Mouse (Mus musculus): ENCODE data around the gene Zfp597. TPM values are rescaled to one million over a fixed set of nuclear protein-coding genes. Genes with fewer than 3 reads are reported as not detected.
"Not testable (repeated sequence)": the region's sequence is repeated elsewhere in the genome, so short reads cannot be mapped to it uniquely, and the experiment has no call there.

Zfp597 gene
- polyA plus RNA-seq, 1 experiment from 2014 or later, result 9.7 TPM

GRCm38 (mm10) chr16:3852586-3852985, 31.8 kb downstream of the Zfp597 start:
- Histone ChIP-seq H3K27me3 (no peaks in the 10 kb centered on the region), H3K27ac (no peak overlapping the region), H3K9ac (no peak overlapping the region), H3K9me3 (no peaks in the 10 kb centered on the region), H3K4me2 (no peak overlapping the region), H3K4me1 (peaks cover 5% of the 10 kb centered on the region), H3K36me3 (replicated peaks) (no peaks in the 10 kb centered on the region), H3K4me3 (replicated peaks) (no peak overlapping the region)
- no peak for ATAC-seq (ENCODE audit: low FRiP score)
- WGBS, result 36% methylated on average over 12 of the region's 12 CpGs

GRCm38 (mm10) chr16:3851301-3851700, 33.1 kb downstream of the Zfp597 start:
- not testable (repeated sequence) for H3K9me3 ChIP-seq
- 94% methylated on average over 12 of the region's 13 CpGs for WGBS

GRCm38 (mm10) chr16:3848416-3848815, 35.9 kb downstream of the Zfp597 start:
- no peak for ATAC-seq (ENCODE audit: low FRiP score)
- H3K27me3 ChIP-seq, result no peaks in the 10 kb centered on the region
- 77% methylated on average over 3 of the region's 3 CpGs for WGBS
- no peak overlapping the region for H3K4me2 ChIP-seq
- no peak overlapping the region for H3K9ac ChIP-seq
- H3K4me1 ChIP-seq, result peaks cover 7% of the 10 kb centered on the region
- H3K27ac ChIP-seq, result no peak overlapping the region
- no peak overlapping the region for H3K4me3 ChIP-seq (replicated peaks)
- no peaks in the 10 kb centered on the region for H3K36me3 ChIP-seq (replicated peaks)
- no peaks in the 10 kb centered on the region for H3K9me3 ChIP-seq

More at GRCm38 (mm10) chr16:3851301-3851700, 33.1 kb downstream of the Zfp597 start:
- not testable (repeated sequence) for H3K27me3 ChIP-seq; H3K4me1 ChIP-seq; ATAC-seq (ENCODE audit: low FRiP score); H3K4me2 ChIP-seq; H3K27ac ChIP-seq; H3K4me3 ChIP-seq (replicated peaks); H3K36me3 ChIP-seq (replicated peaks); H3K9ac ChIP-seq

DNA sequence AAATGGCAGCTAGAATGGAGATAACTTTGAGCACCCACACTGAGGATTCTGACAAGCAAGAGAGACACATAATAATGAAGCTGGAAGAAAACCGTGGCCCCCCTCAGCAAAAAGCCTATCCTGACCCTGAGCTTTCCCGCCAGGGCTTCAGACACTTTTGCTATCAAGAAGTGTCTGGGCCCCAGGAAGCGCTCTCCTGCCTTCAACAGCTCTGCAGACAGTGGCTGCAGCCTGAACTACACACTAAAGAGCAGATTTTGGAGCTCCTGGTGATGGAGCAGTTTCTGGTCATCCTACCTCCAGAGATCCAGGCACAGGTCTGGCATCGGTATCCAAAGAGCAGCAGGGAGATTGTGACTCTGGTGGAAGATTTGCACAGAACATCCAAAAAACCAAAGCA, 36.5 kb downstream of the Zfp597 start:
- no peaks in the 10 kb centered on the region for H3K36me3 ChIP-seq (replicated peaks)
- H3K4me3 ChIP-seq (replicated peaks), result peak overlapping the region; percentile 68
- H3K9me3 ChIP-seq, result no peaks in the 10 kb centered on the region
- 76% methylated on average over 4 of the region's 4 CpGs for WGBS
- H3K27me3 ChIP-seq, result no peaks in the 10 kb centered on the region
- no peak overlapping the region for H3K9ac ChIP-seq
- peaks cover 7% of the 10 kb centered on the region for H3K4me1 ChIP-seq
- peak overlapping the region; percentile 65 for H3K4me2 ChIP-seq
- no peak overlapping the region for H3K27ac ChIP-seq
- no peak for ATAC-seq (ENCODE audit: low FRiP score)

GRCm38 (mm10) chr16:3846711-3847518, 37.4 kb downstream of the Zfp597 start, which contains the start of gene Zfp174:
TSS of gene Zfp174 (plus strand) at chr16:3847268.
- Histone ChIP-seq H3K9ac (peak within 1 kb of the TSS; percentile 69), H3K9me3 (no peaks in the 10 kb centered on the region), H3K36me3 (replicated peaks) (no peaks in the 10 kb centered on the region), H3K4me3 (replicated peaks) (peak within 1 kb of the TSS; percentile 68), H3K27me3 (no peaks in the 10 kb centered on the region), H3K4me1 (peaks cover 7% of the 10 kb centered on the region), H3K4me2 (peak within 1 kb of the TSS; percentile 65), H3K27ac (no peak within 1 kb of the TSS)
- ATAC-seq (ENCODE audit: low FRiP score), result peak; percentile 99
- 4% methylated on average over 38 of the region's 38 CpGs for WGBS

DNA sequence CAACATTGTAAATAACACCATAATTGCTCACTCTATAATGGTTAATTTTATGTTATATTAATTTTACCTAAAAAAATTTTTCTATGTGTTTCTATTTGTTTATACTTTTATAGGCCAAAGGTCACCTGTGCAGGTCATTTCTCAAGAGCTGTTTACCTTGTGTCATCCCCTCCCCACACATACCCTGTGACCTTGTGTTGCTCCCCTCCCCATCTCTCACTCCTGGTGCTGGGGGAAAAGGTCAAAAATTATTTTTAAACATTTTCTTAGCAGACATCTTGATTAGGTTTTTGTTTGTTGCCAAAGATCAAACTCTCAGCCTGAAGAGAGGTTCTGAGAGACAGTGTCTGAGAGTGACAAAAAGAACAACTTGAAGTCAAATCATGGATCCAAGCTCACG, 40.6 kb downstream of the Zfp597 start:
- 79% methylated on average over 1 of the region's 1 CpGs for WGBS
- no peak for ATAC-seq (ENCODE audit: low FRiP score)
- H3K27ac ChIP-seq, result no peak overlapping the region

DNA sequence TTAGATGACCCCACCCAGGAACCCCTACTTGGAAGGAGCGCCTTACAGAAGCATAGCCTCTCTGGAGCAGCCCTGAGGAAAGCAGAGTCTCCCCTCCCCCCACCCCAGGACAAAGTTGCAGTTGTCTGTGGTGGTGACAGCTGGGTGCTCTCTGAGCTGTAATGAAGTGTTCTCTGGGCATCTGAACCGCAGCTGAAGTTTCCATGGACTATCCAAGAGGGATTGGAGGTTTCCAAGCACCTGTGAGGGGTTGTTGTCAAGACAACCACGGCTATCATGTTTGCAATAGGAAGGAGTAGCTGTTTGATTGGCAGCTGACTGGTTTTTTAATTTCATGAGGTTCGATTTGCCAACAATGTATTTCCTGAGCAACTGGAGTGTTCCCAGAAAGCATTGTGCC, 41.4 kb downstream of the Zfp597 start:
- WGBS, result 35% methylated on average over 4 of the region's 4 CpGs

More for the DNA sequence above, 40.6 kb downstream of the Zfp597 start:
- Histone ChIP-seq H3K4me2 (no peak overlapping the region), H3K4me3 (replicated peaks) (no peak overlapping the region), H3K4me1 (peaks cover 7% of the 10 kb centered on the region), H3K9ac (no peak overlapping the region), H3K9me3 (no peaks in the 10 kb centered on the region), H3K36me3 (replicated peaks) (no peaks in the 10 kb centered on the region), H3K27me3 (0 out of 2 replicates have a peak, but pooled peaks cover 1% of the 10 kb centered on the region)

GRCm38 (mm10) chr16:3839157-3839885, 45.0 kb downstream of the Zfp597 start:
- no peaks in the 10 kb centered on the region for H3K9me3 ChIP-seq
- no peaks in the 10 kb centered on the region for H3K4me1 ChIP-seq
- H3K4me2 ChIP-seq, result no peak overlapping the region
- no peaks in the 10 kb centered on the region for H3K36me3 ChIP-seq (replicated peaks)
- H3K4me3 ChIP-seq (replicated peaks), result no peak overlapping the region
- ATAC-seq (ENCODE audit: low FRiP score), result no peak
- H3K9ac ChIP-seq, result no peak overlapping the region
- WGBS, result 66% methylated on average over 17 of the region's 17 CpGs
- H3K27me3 ChIP-seq, result 0 out of 2 replicates have a peak, but pooled peaks cover 3% of the 10 kb centered on the region
- H3K27ac ChIP-seq, result no peak overlapping the region

More for the DNA sequence above, 41.4 kb downstream of the Zfp597 start:
- H3K9me3 ChIP-seq, result no peaks in the 10 kb centered on the region
- H3K27me3 ChIP-seq, result 0 out of 2 replicates have a peak, but pooled peaks cover 3% of the 10 kb centered on the region
- H3K4me1 ChIP-seq, result peaks cover 6% of the 10 kb centered on the region
- no peak overlapping the region for H3K9ac ChIP-seq
- no peaks in the 10 kb centered on the region for H3K36me3 ChIP-seq (replicated peaks)
- no peak overlapping the region for H3K4me3 ChIP-seq (replicated peaks)
- H3K27ac ChIP-seq, result no peak overlapping the region
- no peak overlapping the region for H3K4me2 ChIP-seq
- ATAC-seq (ENCODE audit: low FRiP score), result no peak

DNA sequence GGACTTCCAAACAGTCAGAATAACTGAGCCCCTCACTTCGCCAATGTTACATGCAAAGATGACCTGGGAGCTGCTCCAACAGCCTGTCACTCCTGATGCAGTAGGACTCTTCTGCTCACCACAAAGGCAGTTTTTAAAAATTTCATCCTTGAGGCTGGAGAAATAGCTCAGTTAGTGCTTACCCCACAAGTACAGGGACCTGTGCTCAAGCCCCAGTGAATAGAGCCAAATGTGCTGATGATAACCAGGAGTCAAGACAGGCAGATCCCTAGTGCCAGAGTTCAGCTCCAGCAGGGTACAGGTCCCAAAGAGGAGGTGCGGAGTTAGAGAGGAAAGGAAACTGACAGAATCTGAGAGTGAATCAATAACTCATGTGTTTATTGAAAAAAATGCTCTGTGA, 48.9 kb downstream of the Zfp597 start:
- H3K9ac ChIP-seq, result no peak overlapping the region
- H3K27ac ChIP-seq, result no peak overlapping the region
- H3K4me1 ChIP-seq, result no peaks in the 10 kb centered on the region
- H3K4me3 ChIP-seq (replicated peaks), result no peak overlapping the region
- H3K36me3 ChIP-seq (replicated peaks), result no peaks in the 10 kb centered on the region
- H3K9me3 ChIP-seq, result no peaks in the 10 kb centered on the region
- H3K4me2 ChIP-seq, result no peak overlapping the region
- WGBS, result 70% methylated on average over 2 of the region's 2 CpGs
- H3K27me3 ChIP-seq, result 0 out of 2 replicates have a peak, but pooled peaks cover 3% of the 10 kb centered on the region
- ATAC-seq (ENCODE audit: low FRiP score), result no peak

DNA sequence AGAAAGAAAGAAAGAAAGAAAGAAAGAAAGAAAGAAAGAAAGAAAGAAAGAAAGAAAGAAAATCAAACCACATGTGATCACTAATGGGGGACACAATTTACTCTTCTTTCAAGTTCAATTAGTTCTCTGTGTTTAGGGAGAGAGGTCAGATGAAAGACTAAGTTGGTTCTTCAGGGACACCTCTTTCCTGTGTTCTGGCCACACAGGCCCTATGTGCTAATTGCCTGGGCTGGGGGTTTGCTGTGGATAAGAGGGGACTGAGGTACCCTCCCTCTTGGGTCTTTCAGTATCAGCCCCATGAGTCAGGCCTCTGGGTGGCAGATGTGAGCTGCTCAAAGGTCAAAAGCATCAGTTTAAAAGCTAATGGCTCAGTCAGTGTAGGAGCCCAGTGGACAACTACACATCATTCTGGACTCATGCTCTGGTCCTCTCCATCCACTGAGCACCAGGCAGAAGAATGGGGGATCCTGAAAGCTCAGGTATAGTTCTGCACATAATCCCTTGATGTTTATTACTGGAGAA, 53.7 kb downstream of the Zfp597 start, which contains the start of gene Olfr15:
Olfr15 (plus strand) TSS at position 291 of the 522 bp plus-strand sequence.
- Histone ChIP-seq H3K4me1 (no peaks in the 10 kb centered on the region), H3K4me3 (replicated peaks) (no peak within 1 kb of the TSS), H3K27ac (no peak within 1 kb of the TSS), H3K4me2 (no peak within 1 kb of the TSS), H3K36me3 (replicated peaks) (no peaks in the 10 kb centered on the region), H3K9me3 (no peaks in the 10 kb centered on the region), H3K27me3 (no peaks in the 10 kb centered on the region), H3K9ac (no peak within 1 kb of the TSS)
- ATAC-seq (ENCODE audit: low FRiP score), result no peak

DNA sequence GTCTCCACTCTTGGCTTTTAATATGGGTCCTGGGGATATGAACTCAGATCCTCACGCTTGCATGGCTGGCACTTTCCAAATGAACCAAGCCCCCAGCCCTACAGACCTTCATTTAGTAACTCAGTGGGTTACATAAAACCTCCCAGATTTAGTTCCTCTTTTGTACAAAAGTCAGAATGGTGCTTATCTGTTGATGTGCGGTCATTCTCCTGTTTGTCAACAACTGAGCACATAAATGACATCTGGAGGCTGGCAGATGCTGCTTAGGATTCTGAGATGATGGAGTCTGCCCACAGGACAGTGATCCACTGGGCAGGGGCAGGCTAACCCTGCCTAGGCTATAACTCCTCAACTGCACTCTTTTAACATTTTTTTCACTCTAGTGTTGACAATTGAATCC, 54.6 kb downstream of the Zfp597 start:
- no peak overlapping the region for H3K4me2 ChIP-seq
- no peaks in the 10 kb centered on the region for H3K27me3 ChIP-seq
- H3K4me3 ChIP-seq (replicated peaks), result no peak overlapping the region
- WGBS, result 88% methylated on average over 2 of the region's 2 CpGs
- H3K36me3 ChIP-seq (replicated peaks), result no peaks in the 10 kb centered on the region
- ATAC-seq (ENCODE audit: low FRiP score), result no peak
- no peak overlapping the region for H3K9ac ChIP-seq
- H3K9me3 ChIP-seq, result no peaks in the 10 kb centered on the region
- no peak overlapping the region for H3K27ac ChIP-seq
- no peaks in the 10 kb centered on the region for H3K4me1 ChIP-seq

DNA sequence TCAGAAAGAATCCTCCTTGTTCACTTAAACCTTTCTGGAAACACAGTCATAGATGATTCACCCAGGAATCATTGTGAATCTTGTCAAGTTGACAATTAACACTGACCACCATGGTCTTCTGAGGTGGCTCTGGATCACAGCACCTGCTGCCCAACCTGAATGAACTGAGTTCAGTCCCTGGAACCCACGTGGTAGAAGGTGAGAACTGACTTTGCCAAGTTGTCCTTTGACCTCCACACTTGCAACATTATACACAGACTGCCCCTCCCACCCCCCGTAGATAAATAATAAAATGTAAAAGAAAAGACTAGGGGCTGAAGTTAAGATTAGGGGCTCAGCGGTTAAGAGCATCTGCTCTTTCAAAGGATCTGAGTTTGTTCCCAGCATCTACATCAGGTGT, 56.3 kb downstream of the Zfp597 start:
- ATAC-seq (ENCODE audit: low FRiP score), result no peak
- Histone ChIP-seq H3K27me3 (no peaks in the 10 kb centered on the region), H3K27ac (no peak overlapping the region), H3K9ac (no peak overlapping the region), H3K4me3 (replicated peaks) (no peak overlapping the region), H3K4me1 (no peaks in the 10 kb centered on the region), H3K36me3 (replicated peaks) (no peaks in the 10 kb centered on the region), H3K4me2 (no peak overlapping the region), H3K9me3 (no peaks in the 10 kb centered on the region)
- WGBS, result 59% methylated on average over 3 of the region's 3 CpGs
